Mouse (Mus musculus) small intestine, adult 10 weeks (tissue): ENCODE results near the gene Ctsa. TPM values are rescaled to one million over a fixed set of nuclear protein-coding genes. Genes with fewer than 3 reads are reported as not detected.

Experiments
- polyA plus RNA-seq: library from polyadenylated mRNA; stranded (reverse); fragments of 350-450 nt; fragmentation: Illumina TruSeq; extraction: RNeasy Lipid Tissue Mini Kit (QIAGEN cat#74804); gene quantifications from one replicate; pipeline ENCODE4 v1.2.3, GENCODE M21; 2014; ENCODE audit warnings: low replicate concordance

Ctsa gene
- 26.4 TPM for polyA plus RNA-seq

GRCm38 (mm10) chr2:164832748-164833301 lies at the start of gene Ctsa:
TSS of gene Ctsa (plus strand) at chr2:164832873.

GRCm38 (mm10) chr2:164785481-164786387 lies 46.9 kb upstream of the Ctsa start, which contains the start of gene Snx21:
TSS of gene Snx21 (plus strand) at chr2:164785823.

GRCm38 (mm10) chr2:164804533-164805331 lies 27.9 kb upstream of the Ctsa start, which contains the start of the genes Acot8 and Zswim3:
TSS of gene Acot8 (minus strand) at chr2:164804882.
TSS of gene Zswim3 (plus strand) at chr2:164805098.

GRCm38 (mm10) chr2:164822636-164823165 lies 10.0 kb upstream of the Ctsa start, which contains the start of gene Zswim1:
TSS of gene Zswim1 (plus strand) at chr2:164822686.

GRCm38 (mm10) chr2:164828437-164828836 lies 4.2 kb upstream of the Ctsa start, which contains the start of gene Spata25:
TSS of gene Spata25 (minus strand) at chr2:164828537.

GRCm38 (mm10) chr2:164833314-164833959 lies 764 bp downstream of the Ctsa start, which contains the start of gene Neurl2:
TSS of gene Neurl2 (minus strand) at chr2:164833456.

GRCm38 (mm10) chr2:164857101-164857821 lies 24.6 kb downstream of the Ctsa start, which contains the start of gene Pltp:
TSS of gene Pltp (minus strand) at chr2:164857711.

GRCm38 (mm10) chr2:164879228-164879567 lies 46.5 kb downstream of the Ctsa start, which contains the start of gene Pcif1:
TSS of gene Pcif1 (plus strand) at chr2:164879304.

Other genes starting within 250 kb of the Ctsa start
- not detected for gene Wfdc6a, start 247.4 kb upstream of the Ctsa start, polyA plus RNA-seq
- gene Eppin, start 239.3 kb upstream of the Ctsa start, polyA plus RNA-seq = not detected
- not detected for gene Wfdc6b, start 219.4 kb upstream of the Ctsa start, polyA plus RNA-seq
- gene Wfdc8, start 219.2 kb upstream of the Ctsa start, polyA plus RNA-seq = not detected
- 1.9 TPM for gene Wfdc16, start 194.1 kb upstream of the Ctsa start, polyA plus RNA-seq
- gene Wfdc10, start 176.8 kb upstream of the Ctsa start, polyA plus RNA-seq = not detected
- gene Wfdc9, start 176.3 kb upstream of the Ctsa start, polyA plus RNA-seq = not detected
- not detected for gene Wfdc11, start 158.8 kb upstream of the Ctsa start, polyA plus RNA-seq
- not detected for gene Wfdc13, start 147.8 kb upstream of the Ctsa start, polyA plus RNA-seq
- gene Spint4, start 134.4 kb upstream of the Ctsa start, polyA plus RNA-seq = not detected
- not detected for gene Spint5, start 117.6 kb upstream of the Ctsa start, polyA plus RNA-seq
- gene Wfdc3, start 86.9 kb upstream of the Ctsa start, polyA plus RNA-seq = 0.71 TPM
- gene Dnttip1, start 86.9 kb upstream of the Ctsa start, polyA plus RNA-seq = 3.3 TPM
- gene Ube2c, start 63.0 kb upstream of the Ctsa start, polyA plus RNA-seq = 13.1 TPM
- gene Tnnc2, start 52.9 kb upstream of the Ctsa start, polyA plus RNA-seq = not detected
- gene Snx21, start 47.0 kb upstream of the Ctsa start, polyA plus RNA-seq = 1.2 TPM
- gene Acot8, start 28.0 kb upstream of the Ctsa start, polyA plus RNA-seq = 2.0 TPM
- 1.6 TPM for gene Zswim3, start 27.8 kb upstream of the Ctsa start, polyA plus RNA-seq
- gene Zswim1, start 10.2 kb upstream of the Ctsa start, polyA plus RNA-seq = 1.1 TPM
- gene Spata25, start 4.3 kb upstream of the Ctsa start, polyA plus RNA-seq = not detected
- not detected for gene Neurl2, start 583 bp downstream of the Ctsa start, polyA plus RNA-seq
- gene Pltp, start 24.8 kb downstream of the Ctsa start, polyA plus RNA-seq = 0.30 TPM
- gene Pcif1, start 46.4 kb downstream of the Ctsa start, polyA plus RNA-seq = 3.1 TPM
- 0.15 TPM for gene Zfp335, start 78.9 kb downstream of the Ctsa start, polyA plus RNA-seq
- 12.7 TPM for gene Mmp9, start 107.9 kb downstream of the Ctsa start, polyA plus RNA-seq
- gene Slc12a5, start 127.9 kb downstream of the Ctsa start, polyA plus RNA-seq = not detected
- 5.7 TPM for gene Ncoa5, start 202.0 kb downstream of the Ctsa start, polyA plus RNA-seq
- gene Cd40, start 222.8 kb downstream of the Ctsa start, polyA plus RNA-seq = 0.89 TPM